In genomic region chr1:20544526-20544925, GRCm38 (mm10) we compare ENCODE assay signal across 11 mouse cellular contexts.
"Had no signal": no experiment of that assay in that cellular context is flagged by ENCODE, and none has a peak within 500 bp of the region (broad histone marks: within the 10 kb centered on the region; RNA-seq: fewer than 3 reads in every experiment).

No protein-coding gene starts in this region.

- H3K27ac ChIP-seq: limb, embryonic 12.5 days; lung, embryonic 15.5 days; macrophage; midbrain, embryonic 15.5 days; neural tube, embryonic 12.5 days had no signal

- H3K4me3 ChIP-seq: limb, embryonic 12.5 days; lung, embryonic 15.5 days; megakaryocyte, embryonic 14.5 days; midbrain, embryonic 15.5 days; neural tube, embryonic 12.5 days had no signal

- DNase-seq: kidney, postnatal 14 days; lung, postnatal 14 days; thymus, adult 18-20 months; thymus, postnatal 14 days had no signal

- H3K9me3 ChIP-seq: limb, embryonic 12.5 days; lung, embryonic 15.5 days; megakaryocyte, embryonic 14.5 days; midbrain, embryonic 15.5 days; neural tube, embryonic 12.5 days had no signal

- H3K4me2 ChIP-seq: limb, embryonic 12.5 days; lung, embryonic 15.5 days; midbrain, embryonic 11.5 days; midbrain, embryonic 15.5 days; neural tube, embryonic 12.5 days had no signal

- H3K36me3 ChIP-seq: limb, embryonic 12.5 days; lung, embryonic 15.5 days; midbrain, embryonic 15.5 days; neural tube, embryonic 12.5 days had no signal

- H3K27me3 ChIP-seq: limb, embryonic 12.5 days; lung, embryonic 15.5 days; megakaryocyte, embryonic 14.5 days; midbrain, embryonic 15.5 days; neural tube, embryonic 12.5 days had no signal

- ATAC-seq: midbrain, embryonic 15.5 days had no signal

- H3K9ac ChIP-seq: limb, embryonic 12.5 days; lung, embryonic 15.5 days; midbrain, embryonic 15.5 days; neural tube, embryonic 12.5 days had no signal

- H3K4me1 ChIP-seq: limb, embryonic 12.5 days; lung, embryonic 15.5 days; megakaryocyte, embryonic 14.5 days; midbrain, embryonic 15.5 days; neural tube, embryonic 12.5 days had no signal
